Mouse (Mus musculus): ENCODE measurements at regions not wholly inside any gene's neighbourhood (a gene's known extent, or its start where the extent isn't known, plus 50 kb on each side); places are given as distances from the start of the nearest gene placed in this dataset.
A peak's percentile ranks its signal among the peaks of the same experiment; 100 is the strongest.

DNA sequence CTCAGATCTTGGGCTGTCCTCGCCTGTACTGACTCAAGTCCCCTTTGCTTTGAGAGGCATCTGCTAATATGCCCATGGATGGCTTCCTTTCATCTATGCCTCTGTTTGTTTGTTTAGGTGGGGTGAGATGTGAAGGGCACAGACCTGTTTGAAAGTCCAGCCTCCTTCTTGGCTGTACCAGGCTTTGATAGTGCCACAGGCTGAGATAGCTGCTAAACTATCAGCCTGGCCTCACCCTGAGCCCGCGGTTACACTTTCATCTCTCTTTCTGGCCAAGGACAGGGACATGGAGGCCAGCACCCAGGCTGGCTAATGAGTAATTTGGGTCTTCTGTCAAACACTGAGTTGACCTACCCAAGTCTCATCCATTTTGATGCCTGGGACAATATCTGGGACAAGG, 105.0 kb upstream of the Parp11 start:
- no peak for DNase-seq (ENCODE audit: low read depth, low spot score)

DNA sequence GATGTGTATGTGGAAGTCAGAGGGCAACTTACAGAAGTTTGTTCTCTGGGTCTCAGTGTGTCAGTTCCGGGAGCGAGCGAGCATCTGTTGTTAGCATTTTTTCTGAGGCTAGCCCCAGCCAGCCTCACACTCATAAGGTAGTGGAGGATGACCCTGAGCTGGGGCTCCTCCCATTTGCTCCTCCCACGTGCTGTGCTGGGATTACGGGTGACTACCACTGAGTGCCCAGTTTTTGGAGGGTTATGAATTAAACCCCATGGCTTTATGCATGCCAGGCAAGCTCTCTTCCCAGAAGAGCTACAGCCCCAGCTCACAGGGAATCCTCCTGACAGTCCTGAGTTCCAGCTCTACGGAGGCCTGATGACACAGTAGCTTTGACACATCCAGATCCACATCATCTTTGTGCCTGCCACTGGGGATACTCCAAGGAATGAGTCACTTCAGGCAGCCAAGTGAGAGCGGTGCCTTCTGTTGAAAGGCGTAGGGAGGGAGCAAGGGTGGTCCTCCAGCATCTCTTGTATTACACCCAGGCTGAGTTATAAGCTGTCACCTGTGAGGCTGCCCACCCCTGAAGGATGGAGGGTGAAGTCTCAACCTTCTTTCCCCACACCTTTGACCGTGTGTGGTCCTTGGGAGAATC, 97.8 kb upstream of the Parp11 start:
- DNase-seq (ENCODE audit: low read depth, low spot score): no peak

DNA sequence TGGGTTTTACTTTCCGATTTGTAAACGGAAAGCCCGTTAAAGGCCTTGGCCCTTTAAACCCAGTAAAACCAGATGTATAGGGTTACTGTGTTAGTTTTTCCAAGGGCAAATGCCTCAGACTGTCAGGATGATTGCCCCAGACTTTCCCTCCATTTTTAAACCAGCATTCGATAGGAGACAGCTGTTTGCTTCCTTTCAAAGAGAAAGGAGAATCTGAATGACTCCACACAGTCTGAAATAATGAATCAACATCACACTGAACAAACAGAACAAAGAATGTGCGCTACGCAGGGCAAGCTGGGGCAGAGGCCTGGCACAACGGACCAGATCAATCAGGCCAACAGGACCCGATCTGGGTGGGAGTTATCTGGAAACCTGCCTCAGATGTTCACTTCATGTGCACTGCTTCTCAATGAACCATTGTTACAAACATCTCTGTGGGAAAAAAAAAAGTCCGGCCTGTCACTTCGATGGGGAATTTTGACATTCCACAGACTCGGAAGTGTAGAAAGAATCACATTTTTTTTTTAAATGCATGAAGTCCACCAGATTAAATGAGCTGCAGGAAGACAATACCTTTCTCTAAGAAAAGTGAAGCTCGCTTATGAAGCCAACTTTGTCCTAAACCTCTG, 97.0 kb upstream of the Parp11 start:
- DNase-seq (ENCODE audit: low read depth, low spot score): no peak

DNA sequence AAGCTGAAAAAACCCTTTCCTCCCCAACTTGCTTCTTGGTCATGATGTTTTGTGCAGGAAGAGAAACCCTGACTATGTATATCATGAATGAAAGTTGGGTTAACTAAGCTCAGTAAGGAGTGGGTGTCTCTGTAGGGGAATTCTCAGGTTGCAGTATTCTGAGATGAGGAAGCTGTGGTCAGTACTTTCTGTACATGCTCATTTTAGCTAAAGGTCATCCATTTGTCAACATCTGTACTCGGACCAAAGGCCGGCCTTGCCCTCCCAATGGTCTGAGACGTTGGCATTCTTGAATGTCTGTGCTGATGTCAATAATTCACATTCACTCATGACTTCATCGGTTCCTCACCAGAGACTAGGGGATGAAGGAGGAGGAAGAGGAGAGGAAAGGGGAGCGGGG, 94.9 kb upstream of the Parp11 start:
- no peak for DNase-seq (ENCODE audit: low read depth, low spot score)

DNA sequence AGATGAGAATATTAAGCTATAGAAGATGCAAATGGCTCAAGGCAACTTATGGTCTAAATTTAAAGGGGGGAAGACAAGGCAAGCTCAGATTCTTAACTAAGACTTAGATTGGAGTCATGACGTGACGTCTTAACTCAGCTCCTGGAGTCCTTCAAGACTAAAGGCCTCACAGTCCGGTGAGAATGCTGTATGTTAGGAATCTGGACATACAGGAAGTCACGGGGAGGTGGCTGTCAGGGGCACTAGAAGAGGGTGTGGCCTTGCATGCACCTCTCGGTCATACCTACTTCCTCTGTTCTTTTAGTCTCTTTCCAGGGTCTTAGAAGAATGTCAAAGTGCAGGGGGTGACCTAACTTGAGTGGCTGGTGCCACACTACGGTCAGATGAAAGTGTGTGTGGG, 91.5 kb upstream of the Parp11 start:
- no peak for DNase-seq (ENCODE audit: low read depth, low spot score)

DNA sequence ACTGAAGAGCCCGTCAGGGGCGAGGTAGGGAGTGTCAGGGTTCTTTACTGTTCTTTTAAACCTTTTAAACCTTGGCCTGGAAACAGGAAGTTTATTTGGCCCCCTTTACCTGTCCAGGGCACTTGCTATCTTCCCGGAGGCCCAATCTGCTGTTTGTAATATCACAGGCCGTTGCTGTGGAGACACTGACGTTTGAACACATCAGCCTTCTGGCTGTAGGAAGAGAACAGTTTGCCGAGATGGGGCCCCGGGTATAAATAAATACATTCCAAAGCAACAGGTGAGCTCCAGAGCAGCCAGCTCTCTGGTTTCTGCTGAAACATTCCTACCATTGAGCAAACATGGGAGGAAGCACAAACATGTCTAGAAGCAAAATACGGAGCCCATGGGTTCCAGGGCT, 90.2 kb upstream of the Parp11 start:
- DNase-seq (ENCODE audit: low read depth, low spot score): no peak

DNA sequence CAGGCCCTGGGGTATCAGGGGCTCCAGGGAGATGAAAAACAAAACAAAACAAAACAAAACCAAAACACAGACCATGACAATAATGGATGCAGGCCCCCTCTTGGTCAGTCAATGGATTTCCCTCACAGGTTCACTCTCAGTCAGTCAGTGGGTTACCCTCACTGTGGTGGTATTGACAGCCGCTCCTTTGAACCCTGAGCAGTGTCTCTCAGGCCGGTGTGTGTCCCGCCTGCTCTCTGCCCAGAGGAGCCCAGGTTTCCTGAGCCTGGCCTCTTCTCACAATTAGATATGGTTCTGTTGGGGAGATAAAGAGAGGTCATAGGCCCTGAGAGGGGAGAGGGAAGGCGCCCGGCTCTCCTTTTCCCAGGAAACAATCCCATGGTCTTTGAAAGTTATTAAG, 87.8 kb upstream of the Parp11 start:
- DNase-seq (ENCODE audit: low read depth, low spot score): no peak

DNA sequence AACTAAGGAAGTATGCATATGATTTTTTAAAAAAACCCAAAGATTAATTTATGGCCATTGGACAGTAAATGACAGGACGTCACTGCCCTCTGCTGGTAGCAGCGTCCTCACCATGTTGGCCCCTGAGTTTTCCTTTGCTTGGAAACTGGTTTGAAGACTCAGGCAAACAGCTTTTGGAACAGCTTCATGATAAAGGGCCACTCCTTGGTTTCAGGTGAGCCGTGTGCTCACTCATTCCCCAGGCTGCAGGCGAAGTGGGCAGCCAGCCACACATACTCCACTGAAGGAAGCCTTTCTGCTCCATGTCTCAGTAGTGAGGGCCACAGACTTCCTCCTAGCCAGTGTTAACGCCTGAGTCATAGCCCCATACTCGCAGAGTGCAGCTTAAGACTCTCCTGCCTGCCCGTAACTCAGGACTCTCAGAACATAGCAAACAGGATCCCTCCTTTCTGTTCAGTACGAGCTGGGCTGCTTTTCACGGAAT, 87.2 kb upstream of the Parp11 start:
- peak; percentile 31 for DNase-seq (ENCODE audit: low read depth, low spot score)

DNA sequence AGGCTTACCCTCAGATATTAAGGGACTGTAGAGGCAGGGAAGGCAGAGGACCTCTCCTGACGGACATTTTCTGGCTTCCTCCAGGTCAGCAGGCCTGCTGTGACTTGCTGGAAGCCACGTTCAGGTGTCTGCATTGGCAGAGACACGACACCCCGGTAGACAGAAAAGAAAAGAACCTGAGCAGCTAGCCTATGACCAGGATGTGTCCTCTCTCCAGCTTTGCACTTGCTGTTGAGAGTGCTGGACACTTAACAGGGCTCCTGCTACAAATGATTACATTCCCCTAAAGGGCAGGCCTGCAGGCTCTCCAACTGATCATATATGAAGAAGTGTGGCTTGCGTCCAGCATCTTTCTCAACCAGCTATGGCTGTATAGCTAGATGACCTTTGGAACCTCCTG, 84.5 kb upstream of the Parp11 start:
- DNase-seq (ENCODE audit: low read depth, low spot score): no peak

DNA sequence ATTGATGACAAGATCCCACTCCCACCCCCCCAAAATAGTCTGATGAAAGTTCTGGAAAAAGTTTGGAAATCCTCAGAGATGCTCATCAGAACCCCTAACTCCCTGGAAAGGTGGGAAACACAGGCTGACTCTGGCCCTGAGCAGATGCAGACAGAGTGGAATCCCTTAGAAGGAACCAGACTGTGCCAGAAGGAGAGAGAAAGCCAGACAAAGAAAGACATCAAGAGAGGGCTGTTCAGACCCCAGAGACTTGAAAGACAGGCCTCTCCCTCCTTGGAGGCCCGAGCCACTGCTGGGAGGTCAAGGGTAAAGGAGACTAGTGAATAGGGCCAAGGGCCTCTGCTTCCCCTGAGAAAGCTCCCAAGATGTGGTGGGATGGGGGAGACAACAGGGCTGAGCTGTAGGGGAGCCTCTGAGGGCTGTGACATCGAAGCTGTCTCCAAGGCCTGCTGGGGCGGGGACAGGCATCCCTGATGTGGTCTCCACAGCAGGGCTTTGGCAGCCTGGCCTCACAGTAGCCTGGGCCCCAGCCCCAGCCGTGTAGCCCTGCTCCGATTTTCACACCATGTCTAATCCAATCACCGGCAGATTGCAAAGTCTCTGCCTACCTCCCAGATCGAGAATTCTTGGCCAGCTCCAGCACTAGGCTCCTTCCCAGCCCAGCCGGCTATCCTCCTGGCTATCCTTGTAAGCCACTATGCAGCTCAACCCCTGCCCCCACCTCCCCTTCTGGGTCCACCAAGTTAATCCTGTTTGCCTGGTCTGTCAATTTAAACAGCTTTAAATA, 83.5 kb upstream of the Parp11 start:
- peak; percentile 49 for DNase-seq (ENCODE audit: low read depth, low spot score)

DNA sequence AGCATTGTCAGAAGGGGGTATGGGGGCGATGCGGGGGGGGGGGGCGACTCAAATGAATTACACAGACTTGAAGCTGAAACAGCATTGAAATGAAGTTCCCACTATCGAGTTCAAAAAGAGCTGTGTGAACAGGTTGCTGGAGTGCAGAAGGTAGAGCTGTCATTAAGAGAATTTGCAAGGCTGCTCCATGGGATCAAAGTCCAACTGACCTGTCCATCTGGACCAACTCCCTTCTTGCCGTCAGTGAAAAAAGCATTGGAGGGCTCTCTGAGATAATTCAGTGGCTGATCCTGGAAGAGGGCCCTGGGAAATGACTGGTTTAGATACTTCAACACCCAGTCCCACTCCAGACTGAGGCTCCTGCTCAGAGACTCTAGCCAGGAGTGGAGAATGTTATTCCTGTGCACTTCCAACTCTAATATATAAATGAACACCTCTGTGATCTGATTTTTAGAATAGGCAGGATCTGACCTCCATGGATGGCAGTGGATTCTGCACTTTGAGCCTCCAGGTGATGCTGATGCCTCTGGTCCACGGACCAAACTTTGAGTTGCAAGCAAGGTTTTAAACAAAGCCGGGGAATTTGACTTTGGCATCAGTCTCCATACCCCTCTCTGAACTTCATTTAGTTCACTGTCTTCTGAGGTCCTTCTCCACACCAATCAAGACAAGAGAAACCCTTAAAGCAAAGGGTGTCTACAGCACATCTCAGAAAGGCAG, 82.6 kb upstream of the Parp11 start:
- DNase-seq (ENCODE audit: low read depth, low spot score): no peak

DNA sequence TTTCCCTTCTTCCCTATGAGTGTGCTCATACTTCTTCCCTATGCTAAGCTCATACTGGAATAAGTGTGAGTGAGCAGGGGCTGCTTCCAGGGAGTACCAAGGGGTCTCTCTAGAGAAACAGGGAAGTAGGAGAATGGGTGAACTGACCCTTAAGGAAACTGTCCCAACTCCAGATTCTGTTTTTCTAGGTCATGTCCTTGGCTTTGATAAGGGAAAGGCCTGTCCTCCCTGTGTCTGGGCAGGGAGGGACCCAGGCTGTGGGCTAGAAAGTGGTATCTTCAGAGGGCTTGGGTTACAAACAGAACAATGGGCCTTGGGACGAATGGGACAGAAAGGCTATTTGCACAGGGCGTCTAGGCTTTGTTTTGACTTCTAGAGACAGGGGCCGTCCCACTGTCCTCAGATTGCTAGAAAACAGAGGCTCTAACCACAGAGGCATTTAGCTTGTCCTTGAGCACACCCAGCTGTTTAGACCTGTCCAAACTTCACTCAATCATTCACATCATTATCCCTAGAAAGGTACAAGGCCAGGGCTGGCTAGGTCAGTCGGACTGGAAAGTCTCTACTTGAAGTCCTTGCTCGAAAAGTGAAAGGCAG, 82.0 kb upstream of the Parp11 start:
- no peak for DNase-seq (ENCODE audit: low read depth, low spot score)

DNA sequence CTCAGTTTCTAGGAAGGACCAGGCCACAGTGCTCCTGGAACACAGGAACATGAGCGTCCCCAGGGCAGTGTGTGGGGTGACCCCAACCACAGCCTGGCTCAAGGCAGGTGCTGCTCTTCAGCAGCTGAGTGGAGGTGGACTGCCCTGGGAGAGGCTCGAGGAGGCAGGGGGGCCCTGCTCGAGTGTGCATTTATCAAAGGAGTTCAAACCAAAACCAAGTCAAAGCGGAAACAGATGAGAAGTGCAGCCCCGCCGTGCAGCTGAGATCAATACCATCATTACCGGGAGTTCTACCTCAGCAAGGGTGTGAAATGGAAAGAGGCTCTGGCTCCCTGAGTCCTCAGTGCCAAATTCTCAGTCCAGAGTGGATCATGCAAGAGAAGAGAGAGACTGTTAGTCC, 81.4 kb upstream of the Parp11 start:
- DNase-seq (ENCODE audit: low read depth, low spot score): no peak

DNA sequence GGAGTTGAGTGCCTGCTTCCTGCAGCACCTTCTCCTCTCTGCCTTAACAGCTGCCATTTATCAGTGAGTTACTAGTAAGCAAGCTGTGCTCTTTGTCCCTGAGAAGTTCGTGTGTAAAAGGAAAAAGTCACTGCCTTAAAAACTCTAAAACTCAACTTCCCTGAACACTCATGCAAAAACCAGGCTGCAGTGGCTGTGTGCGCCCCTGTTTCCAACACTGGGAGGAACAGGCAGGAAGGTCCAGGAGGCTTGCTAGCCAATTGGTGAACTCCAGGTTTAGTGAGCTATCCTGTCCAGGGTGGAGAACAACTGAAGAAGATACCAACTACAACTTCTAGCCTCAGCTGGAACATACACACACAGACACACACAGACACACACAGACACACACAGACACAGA, 81.0 kb upstream of the Parp11 start:
- DNase-seq (ENCODE audit: low read depth, low spot score): no peak

DNA sequence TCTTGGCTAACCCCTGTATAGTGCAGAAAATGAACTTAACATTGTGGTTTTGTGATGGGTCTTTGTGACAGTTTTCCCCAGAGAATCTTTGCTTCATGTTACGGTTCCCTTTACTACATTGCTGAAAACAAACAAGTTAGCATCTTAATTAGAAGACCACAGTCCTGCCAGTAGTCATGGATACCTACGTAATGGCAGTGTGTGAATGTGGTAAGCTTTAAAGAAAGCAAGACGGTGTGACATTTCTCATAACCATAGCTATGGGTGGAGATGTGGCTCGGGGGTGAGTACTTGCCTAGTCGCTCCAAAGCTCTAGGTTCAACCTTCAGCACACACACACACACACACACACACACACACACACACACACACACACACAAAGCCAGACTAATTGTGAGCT, 73.6 kb upstream of the Parp11 start:
- no peak for DNase-seq (ENCODE audit: low read depth, low spot score)

DNA sequence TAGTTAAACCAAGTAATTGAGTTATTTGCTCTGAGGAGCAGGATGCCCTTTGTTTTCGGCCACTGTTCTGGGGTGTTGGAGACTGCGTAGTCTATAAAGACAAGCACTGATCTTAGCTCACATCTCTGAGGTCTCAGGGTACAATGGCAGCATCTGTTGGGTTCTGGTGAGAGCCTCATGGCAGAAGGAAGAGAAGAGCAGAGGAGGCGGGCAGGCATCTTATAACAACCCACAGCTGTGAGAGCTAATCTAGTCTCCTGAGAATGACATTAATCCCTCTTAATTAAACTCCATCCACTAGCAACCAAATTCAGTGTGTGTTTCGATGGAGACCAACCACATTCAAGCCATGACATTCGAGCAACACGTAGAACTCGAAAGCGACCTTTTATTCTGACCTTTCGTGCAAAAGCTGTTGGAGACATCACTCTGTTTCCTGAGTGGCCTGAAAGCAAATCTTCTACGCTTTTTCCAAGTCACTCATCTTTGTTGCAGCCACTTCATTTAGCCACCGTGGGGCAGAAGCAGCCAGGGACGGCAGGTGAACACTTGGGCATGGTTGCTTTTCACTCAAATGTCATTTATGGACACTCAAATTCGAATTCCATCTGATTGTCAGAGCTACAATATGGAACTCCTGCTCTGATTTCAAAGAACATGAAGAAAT, 72.7 kb upstream of the Parp11 start:
- no peak for DNase-seq (ENCODE audit: low read depth, low spot score)

DNA sequence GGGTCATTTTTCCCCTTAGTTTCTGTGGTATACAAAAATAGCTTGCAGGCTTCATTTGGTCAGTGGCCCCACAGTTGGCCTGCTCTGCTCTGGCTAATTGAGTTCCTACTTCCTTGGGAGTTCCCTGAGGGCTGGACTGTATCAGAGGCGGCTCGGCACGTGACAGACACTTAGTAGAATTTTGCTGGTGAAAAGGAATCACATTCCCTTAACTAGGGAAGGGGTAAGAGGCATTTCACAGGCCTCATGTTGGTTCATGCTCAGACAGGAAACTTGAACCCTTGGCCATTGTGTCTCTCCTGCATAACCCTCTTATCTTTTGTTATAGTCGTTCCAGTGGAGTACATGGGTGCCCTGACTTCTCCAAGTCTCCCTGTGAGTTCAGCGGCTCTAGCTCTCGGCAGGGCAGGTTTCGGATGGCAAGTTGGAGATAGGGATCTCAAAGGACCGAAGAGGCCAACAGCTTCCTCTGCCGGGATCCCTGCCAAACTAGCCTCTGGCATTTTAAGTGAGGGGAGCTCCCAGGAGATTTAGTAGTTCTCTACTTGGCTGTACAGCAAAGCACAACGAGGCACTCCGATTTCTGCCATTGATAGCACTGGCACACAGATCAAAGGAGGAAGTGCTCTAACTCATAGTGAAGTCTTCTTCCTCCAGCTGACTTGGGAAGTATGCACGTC, 72.0 kb upstream of the Parp11 start:
- no peak for DNase-seq (ENCODE audit: low read depth, low spot score)

DNA sequence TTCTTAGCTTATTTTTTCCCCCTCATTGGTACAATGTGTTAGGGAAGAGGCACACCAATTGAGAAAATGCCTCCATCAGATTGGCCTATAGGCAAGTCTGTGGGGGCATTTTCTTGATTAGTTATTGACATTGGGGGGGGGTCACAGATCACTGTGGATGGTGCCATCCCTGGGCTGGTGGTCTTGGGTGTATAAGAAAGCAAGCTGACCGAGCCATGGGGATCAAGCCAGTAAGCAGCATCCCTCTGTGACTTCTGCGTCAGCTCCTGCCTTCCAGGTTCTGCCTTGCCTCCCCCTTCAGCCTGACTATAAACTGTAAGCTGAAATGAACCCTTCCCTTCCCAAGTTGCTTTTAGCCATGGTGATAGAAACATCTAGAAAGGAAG, 71.5 kb upstream of the Parp11 start:
- DNase-seq (ENCODE audit: low read depth, low spot score): no peak

DNA sequence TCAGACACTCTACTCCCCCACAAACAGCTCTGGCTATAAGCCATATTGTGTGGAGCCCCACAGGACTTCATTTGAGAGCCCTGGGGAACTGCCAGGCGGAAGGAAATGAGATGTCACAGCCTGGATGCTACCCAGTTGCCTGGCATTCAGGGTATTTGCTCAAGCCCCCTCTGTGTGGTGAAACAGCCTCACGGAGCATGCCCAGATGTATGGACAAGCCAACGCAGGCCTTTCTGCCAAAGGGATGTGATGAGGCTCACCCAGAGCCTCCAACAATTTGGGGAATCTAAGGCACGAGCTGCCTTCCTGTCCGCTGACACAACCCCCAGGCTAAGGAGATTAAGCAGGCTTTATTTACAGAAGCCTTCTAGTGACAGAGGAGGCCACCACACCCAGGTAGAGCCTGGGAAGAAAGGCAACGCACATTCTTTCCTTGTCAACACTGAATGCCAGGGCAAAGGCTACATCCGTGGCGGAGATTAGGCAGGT, 70.9 kb upstream of the Parp11 start:
- no peak for DNase-seq (ENCODE audit: low read depth, low spot score)

DNA sequence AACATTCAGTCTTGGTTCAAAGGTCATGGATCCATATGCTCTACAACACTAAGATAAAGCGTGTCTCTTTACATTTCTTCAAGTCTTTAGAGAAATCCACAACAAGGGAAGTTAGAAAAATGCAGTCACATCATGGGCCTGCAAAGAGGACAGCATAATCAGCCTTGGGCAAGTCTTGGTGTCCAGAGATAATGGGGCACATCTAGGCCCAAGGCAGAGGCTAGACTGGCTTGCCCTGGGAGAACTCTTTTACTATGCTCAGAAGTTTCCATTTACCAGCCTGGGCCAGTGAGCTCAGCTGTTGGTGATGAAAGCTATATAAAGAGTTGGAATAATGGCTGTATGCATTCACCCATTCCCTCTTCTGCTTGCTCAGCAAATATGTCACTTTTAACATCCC, 67.9 kb upstream of the Parp11 start:
- no peak for DNase-seq (ENCODE audit: low read depth, low spot score)

DNA sequence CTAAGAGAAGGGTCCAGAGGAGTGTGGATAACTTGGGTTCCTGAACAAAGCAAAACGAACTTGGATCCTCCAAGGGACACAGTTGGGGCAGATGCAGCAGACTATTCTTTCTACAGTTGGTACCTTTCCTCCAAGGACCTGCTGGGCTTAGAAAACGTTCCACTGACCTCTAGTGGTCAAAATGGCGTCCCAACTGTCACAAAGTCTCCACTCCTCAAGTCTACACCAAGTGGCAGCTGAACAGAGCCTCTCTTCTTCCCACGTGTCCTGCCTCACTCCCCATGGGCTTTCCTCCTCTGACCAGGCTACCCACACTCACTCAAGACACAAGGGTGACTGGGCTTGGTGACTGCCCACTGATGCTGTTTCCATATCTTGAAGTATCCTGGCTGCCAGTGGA, 67.1 kb upstream of the Parp11 start:
- peak; percentile 31 for DNase-seq (ENCODE audit: low read depth, low spot score)
